Mouse (Mus musculus) megakaryocyte, embryonic 14.5 days (primary cell): ENCODE measurements at regions not wholly inside any gene's neighbourhood (a gene's known extent, or its start where the extent isn't known, plus 50 kb on each side); places are given as distances from the start of the nearest gene placed in this dataset.

Experiments used
- H3K27me3 ChIP-seq: replicated peaks from 2 replicates; pipeline ENCODE3; 2012; ENCODE audit warnings: inconsistent platforms
- H3K36me3 ChIP-seq: replicated peaks from 2 replicates; pipeline ENCODE3; 2012; ENCODE audit warnings: low read length, inconsistent platforms, mixed read lengths
- H3K4me1 ChIP-seq: 2 replicates; pipeline ENCODE4 v1.6.1; 2012; ENCODE audit warnings: inconsistent platforms
- H3K4me3 ChIP-seq: replicated peaks from 2 replicates; pipeline ENCODE3; 2012; ENCODE audit warnings: moderate library complexity, mild to moderate bottlenecking, inconsistent platforms
- H3K9me3 ChIP-seq: 2 replicates; pipeline ENCODE4 v1.6.1; 2012; ENCODE audit warnings: inconsistent platforms
- FLI1 ChIP-seq: IDR thresholded peaks from 2 replicates; pipeline ENCODE4 v1.6.1; 2012; ENCODE audit warnings: low read length, inconsistent platforms, mixed read lengths
- GATA1 ChIP-seq: IDR thresholded peaks from 3 replicates; pipeline ENCODE4 v1.6.1; 2012; ENCODE audit warnings: mixed read lengths, low read length, inconsistent platforms, borderline replicate concordance

DNA sequence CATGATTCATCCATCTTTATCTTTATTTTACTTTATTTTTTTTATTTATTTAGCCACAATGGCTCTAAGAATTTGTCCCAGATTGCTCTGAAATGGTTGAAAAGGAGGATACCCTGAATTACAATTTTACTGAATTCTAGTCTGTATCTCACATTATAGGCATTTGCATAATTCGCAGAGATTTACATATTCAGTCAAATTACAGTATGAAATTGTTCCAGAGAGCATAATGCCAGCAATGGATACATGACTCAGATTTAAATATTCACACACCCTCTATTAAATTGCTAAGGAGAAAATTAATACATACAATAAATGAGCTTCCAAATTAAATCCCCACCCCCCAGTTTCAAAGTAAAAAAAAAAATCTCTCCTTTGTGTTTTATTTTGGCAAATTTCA is 238.8 kb upstream of the Cwc22 start:
- TF ChIP-seq FLI1: no peak
- TF ChIP-seq GATA1: no peak

DNA sequence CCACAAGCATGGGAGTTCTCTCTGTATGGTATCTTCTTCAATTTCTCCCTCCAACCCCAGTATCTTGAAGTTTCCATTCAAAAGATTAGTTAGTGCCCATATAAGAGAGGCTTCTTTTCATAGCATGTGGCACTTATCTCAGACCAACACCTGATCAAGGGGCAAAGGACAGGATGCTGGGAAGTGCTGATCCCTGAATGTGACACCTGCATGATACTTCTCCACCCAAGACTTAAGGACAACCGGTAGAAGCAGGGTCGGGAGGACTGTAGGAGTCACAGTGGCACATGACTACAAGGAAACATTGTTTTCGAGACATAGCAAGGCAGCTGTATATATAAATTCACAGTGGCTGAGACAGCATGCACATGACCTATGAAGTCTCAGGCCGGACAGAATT is 227.6 kb upstream of the Cwc22 start:
- TF ChIP-seq FLI1 (no peak), GATA1 (no peak)

More for the DNA sequence above, 238.8 kb upstream of the Cwc22 start:
- H3K36me3 ChIP-seq: no peaks in the 10 kb centered on the region
- no peaks in the 10 kb centered on the region for H3K27me3 ChIP-seq
- H3K9me3 ChIP-seq: no peaks in the 10 kb centered on the region
- no peaks in the 10 kb centered on the region for H3K4me1 ChIP-seq
- H3K4me3 ChIP-seq: no peak overlapping the region

DNA sequence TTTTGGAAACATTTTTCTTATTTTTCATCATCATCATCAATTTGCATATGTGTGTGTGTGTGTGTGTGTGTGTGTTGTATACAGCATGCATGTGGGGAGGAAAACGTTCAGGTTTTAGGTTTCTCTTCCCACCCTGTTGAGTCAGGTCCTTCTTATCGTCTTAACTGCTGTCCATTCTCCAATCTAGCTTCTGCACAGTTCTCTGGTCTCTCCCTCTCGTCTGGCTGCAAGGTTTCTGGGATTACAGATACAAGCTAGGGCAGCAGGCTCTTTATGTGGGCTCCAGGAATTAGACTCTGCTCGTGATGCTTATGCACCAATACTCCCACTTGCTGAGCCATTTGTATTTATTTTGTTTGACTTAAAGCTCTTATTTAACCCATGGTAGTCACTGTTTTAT is 226.6 kb upstream of the Cwc22 start:
- TF ChIP-seq GATA1: no peak
- TF ChIP-seq FLI1: no peak
- Histone ChIP-seq H3K36me3 (no peaks in the 10 kb centered on the region), H3K4me3 (no peak overlapping the region), H3K27me3 (no peaks in the 10 kb centered on the region), H3K9me3 (peaks cover 7% of the 10 kb centered on the region; the same call in 1 of the 2 replicates), H3K4me1 (no peaks in the 10 kb centered on the region)

More for the DNA sequence above, 227.6 kb upstream of the Cwc22 start:
- peaks cover 7% of the 10 kb centered on the region; the same call in 1 of the 2 replicates for H3K9me3 ChIP-seq
- no peaks in the 10 kb centered on the region for H3K4me1 ChIP-seq
- no peaks in the 10 kb centered on the region for H3K36me3 ChIP-seq
- H3K4me3 ChIP-seq: no peak overlapping the region
- no peaks in the 10 kb centered on the region for H3K27me3 ChIP-seq

DNA sequence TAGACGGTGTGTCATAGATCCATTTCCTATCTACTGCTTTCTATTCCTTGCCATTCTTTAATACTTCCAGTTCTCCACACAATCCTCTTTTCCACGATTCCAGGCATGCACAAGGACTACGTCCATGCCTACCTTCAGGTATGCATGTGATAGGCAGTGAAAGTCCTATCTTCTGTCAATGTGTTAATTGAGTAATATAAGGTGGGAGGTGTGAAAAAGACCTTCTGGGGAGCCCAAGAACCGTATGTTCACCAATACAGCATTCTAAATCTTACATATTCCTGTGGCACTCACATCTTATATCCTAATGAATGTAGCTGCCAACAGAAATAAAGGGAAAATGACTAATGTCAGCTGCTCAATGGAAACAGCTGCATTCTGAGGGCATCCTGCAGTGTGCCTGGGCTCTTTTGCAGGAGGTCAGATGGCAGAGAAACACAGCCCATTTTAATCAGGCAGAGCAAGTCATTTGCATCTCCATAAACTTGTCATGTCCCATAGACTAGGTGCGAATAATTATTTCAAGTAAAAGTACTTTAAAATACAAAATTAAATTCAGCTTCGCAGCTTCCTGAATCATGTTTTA is 224.1 kb upstream of the Cwc22 start:
- H3K9me3 ChIP-seq: peaks cover 6% of the 10 kb centered on the region; the same call in 1 of the 2 replicates
- TF ChIP-seq GATA1: no peak
- no peak for TF ChIP-seq FLI1
- no peak overlapping the region for H3K4me3 ChIP-seq
- H3K4me1 ChIP-seq: no peaks in the 10 kb centered on the region
- no peaks in the 10 kb centered on the region for H3K27me3 ChIP-seq
- no peaks in the 10 kb centered on the region for H3K36me3 ChIP-seq

DNA sequence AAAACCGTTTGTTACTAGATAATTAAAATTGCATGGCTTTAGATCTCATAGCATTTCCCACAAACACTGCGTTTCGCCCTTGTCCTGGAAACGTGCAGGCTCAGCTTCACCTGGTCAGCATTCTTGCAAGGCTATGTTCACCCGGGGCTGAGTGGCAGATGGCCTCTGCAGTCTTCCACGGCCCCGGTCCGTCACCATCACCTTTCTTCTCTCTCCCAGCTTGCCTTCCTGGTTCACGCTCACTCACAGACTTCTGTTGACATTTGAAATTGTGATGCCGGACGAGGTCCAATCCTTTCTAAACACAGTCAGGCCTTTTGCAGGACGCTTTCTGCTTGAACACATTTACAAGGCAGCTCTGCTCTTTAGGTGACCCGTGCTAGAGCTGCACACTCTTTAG is 219.3 kb upstream of the Cwc22 start:
- no peaks in the 10 kb centered on the region for H3K36me3 ChIP-seq
- H3K4me3 ChIP-seq: no peak overlapping the region
- peaks cover 3% of the 10 kb centered on the region; the same call in 1 of the 2 replicates for H3K9me3 ChIP-seq
- TF ChIP-seq FLI1: no peak
- TF ChIP-seq GATA1: no peak
- no peaks in the 10 kb centered on the region for H3K4me1 ChIP-seq
- H3K27me3 ChIP-seq: no peaks in the 10 kb centered on the region

DNA sequence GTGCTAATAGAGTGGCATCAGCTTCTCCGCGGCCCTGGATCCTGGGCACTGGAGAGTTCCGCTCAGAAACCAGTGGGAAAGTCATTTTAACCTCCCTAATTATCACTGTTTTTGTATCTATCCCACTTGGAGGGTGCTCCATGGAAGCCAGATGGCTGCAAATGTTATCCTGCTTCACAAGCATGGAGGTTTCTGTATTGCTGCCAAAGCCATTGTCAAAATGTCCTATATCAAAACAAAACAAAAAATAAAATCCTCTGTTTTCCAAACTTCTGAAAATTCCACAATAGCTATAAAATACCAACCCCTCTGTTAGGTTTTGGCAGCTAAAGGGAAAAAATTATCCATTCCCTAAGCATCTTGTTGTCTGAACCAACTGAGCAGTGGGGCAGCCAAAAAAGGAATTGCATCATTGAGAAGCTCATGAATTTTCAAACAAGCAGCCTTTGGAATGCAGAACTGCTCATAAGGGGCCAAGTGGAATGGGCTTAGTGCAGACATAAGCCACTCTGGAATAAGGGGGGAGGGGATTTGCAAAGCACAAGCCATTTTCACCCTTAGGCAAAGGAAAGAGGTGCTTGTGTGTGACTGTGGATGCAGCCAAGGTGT is 213.8 kb upstream of the Cwc22 start:
- no peaks in the 10 kb centered on the region for H3K27me3 ChIP-seq
- H3K36me3 ChIP-seq: no peaks in the 10 kb centered on the region
- H3K9me3 ChIP-seq: peaks cover 4% of the 10 kb centered on the region; the same call in 1 of the 2 replicates
- no peak for TF ChIP-seq FLI1
- TF ChIP-seq GATA1: no peak
- no peaks in the 10 kb centered on the region for H3K4me1 ChIP-seq
- no peak overlapping the region for H3K4me3 ChIP-seq

DNA sequence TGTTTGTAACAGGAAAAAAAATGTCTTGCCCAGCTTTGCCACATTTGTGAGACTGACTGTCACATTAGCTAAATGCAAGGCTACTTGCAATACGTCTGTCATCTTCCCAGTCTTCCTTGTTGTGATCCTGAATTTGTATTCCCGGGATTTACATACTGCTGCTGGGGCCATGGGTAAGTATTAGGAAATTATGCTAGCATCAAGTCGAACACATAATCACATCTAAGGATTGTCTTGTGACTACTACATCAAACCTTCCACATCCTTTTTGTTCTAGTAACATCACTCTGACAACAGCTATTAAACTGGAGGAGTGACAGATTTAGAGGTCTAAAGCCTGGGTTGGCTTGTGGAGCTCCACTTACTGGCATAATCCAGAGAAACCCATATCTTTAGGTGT is 164.2 kb upstream of the Cwc22 start:
- Histone ChIP-seq H3K36me3 (no peaks in the 10 kb centered on the region), H3K4me3 (no peak overlapping the region), H3K9me3 (no peaks in the 10 kb centered on the region), H3K27me3 (no peaks in the 10 kb centered on the region), H3K4me1 (no peaks in the 10 kb centered on the region)
- TF ChIP-seq GATA1 (no peak), FLI1 (no peak)

DNA sequence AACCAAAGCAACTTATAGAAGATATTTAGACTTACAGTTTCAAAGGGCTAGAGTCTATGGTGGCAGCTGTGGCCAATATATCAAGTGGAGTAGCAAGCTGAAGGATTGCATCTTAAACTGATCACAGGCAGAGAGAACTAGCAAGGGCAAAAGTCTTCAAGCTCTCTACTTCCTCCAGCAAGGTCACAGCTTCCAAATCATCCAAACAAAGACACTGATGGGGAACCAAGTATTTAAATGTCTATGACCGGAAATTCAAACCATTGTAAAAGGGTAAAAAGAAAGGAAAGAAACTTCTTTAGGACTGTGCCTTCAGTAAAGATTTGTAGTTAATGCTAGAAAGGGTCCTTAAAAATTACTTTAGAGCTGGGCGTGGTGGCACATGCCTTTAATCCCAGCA is 149.4 kb upstream of the Cwc22 start:
- no peak for TF ChIP-seq GATA1
- TF ChIP-seq FLI1: no peak
- no peaks in the 10 kb centered on the region for H3K36me3 ChIP-seq
- no peak overlapping the region for H3K4me3 ChIP-seq
- H3K4me1 ChIP-seq: no peaks in the 10 kb centered on the region
- no peaks in the 10 kb centered on the region for H3K27me3 ChIP-seq
- H3K9me3 ChIP-seq: no peaks in the 10 kb centered on the region; the same call in 1 of the 2 replicates

DNA sequence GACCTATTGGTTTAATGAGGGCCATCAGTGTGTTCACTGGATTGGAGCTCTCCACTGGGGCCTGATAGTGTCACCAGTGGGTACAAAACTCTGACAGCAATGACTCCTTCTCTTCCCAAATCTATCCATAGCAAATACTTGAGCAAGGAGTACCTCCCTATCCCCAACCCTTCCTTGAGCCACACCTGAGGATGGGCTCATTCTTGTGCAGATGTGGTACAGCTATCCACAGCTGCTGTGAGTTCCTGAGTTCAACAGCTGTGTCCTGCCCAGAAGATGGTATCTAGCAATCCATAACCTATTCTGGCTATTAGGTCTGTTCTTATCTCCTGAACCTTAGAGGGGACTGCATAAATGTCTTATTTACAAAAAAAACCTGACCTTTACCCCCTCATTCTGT is 148.7 kb upstream of the Cwc22 start:
- no peaks in the 10 kb centered on the region; the same call in 1 of the 2 replicates for H3K9me3 ChIP-seq
- no peak overlapping the region for H3K4me3 ChIP-seq
- no peaks in the 10 kb centered on the region for H3K4me1 ChIP-seq
- H3K36me3 ChIP-seq: no peaks in the 10 kb centered on the region
- TF ChIP-seq GATA1 (no peak), FLI1 (no peak)
- no peaks in the 10 kb centered on the region for H3K27me3 ChIP-seq

DNA sequence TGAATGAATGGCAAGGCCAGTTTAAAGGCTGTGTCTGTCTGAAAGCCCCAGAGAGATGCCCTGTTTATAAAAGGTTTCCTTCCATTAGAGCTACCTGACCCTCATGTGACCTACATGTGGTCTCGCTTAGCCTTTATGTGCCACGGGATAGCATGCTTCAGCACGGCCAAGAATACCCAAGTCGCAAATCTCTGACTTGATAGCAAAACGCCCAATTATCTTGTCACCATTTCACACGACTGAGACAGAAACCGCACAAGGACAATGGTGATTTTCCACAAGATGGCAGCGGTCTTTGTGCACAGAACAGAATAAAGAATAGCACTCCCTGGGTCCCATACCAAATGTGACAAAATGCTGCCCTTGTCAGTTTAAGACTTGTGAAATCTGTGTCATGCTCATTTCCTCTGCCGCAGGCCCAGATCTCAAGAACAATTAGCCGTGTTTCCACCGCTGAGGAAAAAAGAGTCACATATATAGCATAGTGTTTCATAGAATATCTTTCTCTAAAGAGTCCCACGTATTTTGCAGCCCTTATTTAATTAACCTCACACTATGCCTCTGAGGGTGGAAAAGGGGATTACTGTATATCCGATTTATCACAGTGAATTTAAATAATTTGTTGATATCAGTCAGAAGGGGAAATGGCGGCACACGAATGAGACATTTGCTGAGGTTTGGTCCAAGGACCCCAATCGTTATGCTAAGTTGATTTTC is 118.3 kb upstream of the Cwc22 start:
- no peak for TF ChIP-seq FLI1
- TF ChIP-seq GATA1: no peak

More for the DNA sequence above, 118.3 kb upstream of the Cwc22 start:
- peaks cover 4% of the 10 kb centered on the region; the same call in 1 of the 2 replicates for H3K4me1 ChIP-seq
- no peaks in the 10 kb centered on the region for H3K36me3 ChIP-seq
- no peaks in the 10 kb centered on the region for H3K27me3 ChIP-seq
- H3K9me3 ChIP-seq: no peaks in the 10 kb centered on the region
- H3K4me3 ChIP-seq: no peak overlapping the region
